Mouse (Mus musculus) right cerebral cortex, postnatal 4 days (tissue): ENCODE data around the gene Ldhal6b.

Experiments used
- DNase-seq: peaks from one replicate; pipeline ENCODE4 v3.0.0-alpha.2; 2022

Gene Ldhal6b

DNA sequence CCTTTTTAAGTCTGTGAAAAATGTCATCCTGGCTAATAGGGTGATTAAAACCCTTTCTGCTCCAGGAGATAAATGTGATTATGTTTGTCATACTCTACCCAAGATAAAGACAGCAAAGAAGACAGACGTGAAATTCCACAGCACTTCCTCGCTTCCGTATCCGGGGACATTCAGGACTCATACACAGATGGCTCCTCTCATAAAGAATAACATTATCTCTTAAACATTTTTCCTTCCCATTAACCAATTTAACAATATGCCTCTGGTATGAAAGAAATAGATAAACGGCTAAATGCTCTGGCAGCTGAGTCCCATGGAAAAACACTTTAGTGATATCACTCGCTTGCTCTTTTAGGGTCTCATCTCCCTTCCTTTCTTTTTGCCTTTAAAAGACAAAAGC is 11.5 kb downstream of the Ldhal6b start:
- DNase-seq, result no peak

DNA sequence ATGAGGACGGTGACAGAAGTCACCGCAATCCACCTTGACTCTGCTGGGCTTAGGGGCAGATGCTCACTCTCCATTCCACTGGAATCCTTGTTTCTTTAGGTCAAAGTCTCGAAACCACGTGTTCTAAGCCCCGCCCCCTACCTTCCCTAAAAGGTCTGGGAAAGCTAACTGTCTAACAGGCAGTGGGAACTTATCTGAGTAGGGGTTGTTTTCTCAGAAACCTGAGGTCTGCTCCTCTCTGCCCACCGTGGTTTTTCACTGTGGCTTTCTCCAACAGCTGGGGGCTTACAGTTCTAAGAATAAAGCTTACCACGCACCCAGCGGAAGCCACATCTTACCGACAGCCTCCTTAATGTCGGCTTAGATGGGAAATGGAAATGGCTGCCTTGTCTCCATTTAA is 12.0 kb downstream of the Ldhal6b start:
- DNase-seq, result no peak

DNA sequence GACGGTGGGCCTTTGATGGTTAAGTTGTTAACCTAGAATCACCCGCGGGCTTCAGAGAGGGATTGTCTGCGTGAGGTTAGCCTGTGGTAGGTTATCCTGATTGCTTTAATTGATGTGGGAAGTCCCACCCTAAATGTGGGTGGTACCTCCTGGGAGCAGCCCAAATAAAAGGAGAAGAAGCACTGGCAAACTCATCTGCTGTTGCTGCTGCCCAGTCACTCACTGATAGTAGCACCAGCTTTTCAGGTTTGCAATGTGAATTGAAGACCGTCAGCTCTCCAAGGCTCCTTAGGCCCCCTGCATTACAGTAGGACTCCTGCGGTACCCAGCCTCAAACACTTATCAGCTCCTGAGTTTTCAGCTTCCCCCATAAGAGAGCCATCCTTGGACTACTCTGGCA is 14.7 kb downstream of the Ldhal6b start:
- DNase-seq, result no peak

DNA sequence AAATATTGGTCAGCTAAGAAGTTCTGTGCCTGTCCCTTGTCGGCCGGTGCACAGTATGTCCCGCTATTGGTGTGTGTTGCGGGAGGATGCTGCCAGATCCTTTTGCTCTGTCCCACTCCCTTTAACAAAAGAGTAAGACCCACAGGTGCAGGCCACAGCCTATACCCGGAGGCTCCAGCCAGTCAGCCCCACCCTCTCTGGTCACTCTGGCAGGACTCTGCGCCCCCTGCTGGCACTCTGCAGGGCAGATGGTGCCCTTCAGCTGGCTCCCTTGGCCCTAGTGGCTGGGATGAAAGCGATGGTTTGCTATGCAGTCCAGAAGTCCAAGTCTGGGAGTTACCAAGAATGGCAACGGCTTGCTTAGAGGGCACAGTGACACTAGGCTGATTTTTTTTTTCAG is 15.9 kb downstream of the Ldhal6b start:
- peak; percentile 72 for DNase-seq

DNA sequence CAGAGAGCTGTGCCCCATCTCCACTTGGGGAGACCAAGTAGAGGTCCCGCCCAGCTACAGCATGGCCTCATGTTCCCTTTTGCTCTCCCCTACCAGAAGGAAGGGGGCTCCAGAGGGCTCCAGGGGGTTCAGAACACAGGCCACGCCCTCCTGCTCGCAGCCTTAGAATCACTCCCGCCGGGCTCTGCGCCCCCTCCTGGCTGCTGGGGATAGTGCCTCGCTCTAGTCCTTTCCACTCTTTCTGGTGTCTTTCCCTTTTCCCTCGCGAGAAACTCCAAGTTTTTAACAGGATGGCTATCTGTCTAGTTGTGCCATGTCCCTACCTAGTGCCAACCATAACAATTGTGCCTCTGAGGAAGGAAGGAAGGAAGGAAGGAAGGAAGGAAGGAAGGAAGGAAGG is 16.5 kb downstream of the Ldhal6b start:
- peak; percentile 79 for DNase-seq

DNA sequence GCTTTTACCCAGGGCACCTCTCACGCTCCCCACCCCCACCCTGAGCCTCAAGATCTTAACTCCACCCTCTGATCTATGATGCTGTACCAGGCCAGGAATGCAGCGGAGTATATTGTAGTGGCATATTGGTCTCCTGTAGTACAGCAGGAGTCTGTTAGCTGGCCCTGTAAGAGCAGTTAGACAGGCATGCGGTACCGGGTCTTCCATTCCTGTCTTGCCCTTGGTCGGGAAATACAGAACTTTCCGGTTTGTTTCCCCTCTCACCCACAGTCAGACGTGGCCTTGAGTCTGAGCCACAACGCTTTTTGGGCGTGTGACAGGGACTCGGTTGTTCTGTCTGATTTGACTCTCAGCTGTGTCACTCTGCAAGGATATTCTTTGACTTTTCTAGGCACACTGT is 17.3 kb downstream of the Ldhal6b start:
- DNase-seq, result no peak

DNA sequence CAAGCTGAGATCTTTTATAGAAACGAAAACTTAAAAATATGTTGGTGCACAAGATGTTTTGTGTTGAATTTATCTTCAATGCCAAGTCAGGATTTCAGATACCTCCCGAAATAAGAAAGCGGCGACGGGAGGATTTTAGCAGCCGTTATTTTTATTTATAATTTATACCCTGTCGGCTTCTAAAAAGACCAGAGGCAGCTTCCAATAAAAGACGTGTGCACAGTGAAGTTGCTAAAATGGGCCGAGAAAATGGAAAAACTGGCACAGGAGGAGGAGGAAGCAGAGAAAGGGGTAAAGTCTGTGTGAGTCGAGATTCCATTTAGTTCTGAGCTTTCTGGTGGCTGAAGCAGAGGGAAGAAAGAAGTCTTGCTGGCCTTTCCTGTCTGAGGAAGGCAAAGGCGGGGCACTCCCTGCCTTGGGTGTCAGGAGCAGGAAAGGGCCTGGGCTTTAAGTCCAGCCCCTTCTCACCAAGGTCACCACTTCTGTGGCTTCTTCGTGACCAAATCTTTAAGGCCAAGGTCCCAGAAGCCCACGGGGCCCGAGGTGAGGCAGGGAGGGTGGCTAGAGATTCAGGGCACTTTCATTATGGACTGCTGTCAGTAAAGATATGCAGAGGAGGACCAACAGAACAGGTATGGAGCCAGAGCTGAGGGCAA is 18.0 kb downstream of the Ldhal6b start:
- no peak for DNase-seq

DNA sequence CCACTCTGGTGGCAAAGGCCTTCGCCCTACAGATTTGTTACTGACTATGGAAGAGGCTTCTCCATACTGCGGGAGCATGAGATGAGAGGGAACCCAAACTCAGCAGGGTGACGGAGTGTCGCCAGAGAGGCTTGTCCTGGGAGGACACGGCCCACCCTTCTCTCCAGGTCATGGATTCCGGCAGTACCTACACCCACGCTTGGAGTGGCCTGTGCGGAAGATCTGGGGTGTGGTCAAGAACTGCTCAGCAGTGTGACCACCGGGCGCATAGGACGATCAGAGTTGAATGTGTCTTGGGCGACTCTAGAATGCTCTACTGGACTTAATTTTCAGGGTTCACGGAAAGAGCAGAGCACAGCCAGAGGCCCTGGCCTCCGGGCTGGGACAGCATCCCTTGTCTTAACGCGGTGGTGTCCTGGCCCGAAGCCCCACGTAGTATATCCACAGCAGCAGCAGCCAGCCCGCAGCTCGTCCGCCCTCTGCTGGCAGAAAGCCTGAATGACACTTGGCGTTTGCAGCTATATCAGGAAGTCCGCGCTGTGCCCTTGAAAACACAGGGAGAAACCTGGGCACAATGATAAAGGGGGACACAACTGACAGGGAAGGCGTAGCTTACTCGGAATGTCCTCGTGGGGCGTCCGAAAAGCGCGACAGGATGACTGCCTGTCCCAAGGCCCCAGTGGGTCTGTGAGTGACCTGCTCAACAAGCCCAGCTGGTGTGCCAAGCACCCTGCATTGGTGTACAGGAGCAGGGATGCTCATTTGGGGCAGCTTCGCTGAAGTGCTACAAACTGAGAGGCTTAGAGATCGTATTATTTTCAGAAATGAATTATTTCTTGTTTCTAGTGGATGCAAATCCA is 21.2 kb downstream of the Ldhal6b start:
- peak; percentile 89 for DNase-seq

DNA sequence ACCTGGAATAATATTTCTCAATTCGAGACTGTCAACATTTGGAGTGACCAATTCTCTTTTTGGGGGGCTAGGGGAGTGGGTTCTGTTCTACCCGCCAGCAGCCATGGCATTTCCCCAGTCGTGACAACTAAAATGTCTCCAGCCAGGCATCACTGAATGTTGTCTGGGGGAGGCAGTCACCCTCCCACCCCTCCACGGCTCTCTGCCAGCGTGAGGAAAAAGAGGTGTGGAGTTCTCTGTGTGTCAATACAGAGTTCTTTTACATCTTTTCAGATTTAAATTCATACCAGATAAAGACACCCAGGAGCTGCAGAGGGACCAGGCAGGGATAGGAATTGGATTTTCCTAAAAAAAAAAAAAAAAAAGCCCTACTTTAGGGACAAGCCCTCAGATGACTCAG is 22.4 kb downstream of the Ldhal6b start:
- no peak for DNase-seq

DNA sequence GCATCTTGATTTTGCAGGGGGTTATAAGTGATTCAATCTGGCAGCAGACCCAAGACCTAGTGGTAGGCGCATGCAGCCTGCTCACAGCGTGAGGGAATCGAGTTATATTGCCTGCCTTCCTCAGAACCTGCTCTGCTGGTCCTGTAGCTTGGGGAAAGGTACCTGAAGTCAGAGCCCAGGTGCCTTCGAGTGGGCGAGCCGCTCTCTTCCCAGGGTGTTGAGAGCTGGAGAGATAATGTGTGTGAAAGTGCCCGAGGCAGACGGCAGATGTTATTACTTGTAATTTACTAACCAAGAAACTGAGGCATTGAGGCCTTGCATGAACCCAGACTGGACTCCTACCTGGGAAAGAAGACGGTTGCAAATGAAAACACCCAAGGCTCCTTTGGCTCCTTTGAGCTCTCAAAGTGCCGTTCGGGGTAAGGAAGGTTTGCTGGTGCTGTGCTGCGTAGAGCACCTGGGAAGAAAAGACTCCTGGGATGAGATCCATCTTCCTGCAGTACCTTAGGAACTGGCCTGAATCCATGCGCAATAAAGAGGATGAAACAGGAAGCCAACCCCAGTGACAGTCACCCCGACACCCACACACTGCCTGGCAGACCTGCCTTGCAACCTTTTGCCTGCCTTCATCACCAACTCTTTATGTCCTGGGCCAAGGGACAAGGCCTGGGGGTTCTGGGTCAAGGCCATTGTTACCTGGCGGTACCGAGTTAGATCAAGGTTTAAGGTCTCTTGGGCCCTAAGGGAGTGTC is 22.9 kb downstream of the Ldhal6b start:
- no peak for DNase-seq

DNA sequence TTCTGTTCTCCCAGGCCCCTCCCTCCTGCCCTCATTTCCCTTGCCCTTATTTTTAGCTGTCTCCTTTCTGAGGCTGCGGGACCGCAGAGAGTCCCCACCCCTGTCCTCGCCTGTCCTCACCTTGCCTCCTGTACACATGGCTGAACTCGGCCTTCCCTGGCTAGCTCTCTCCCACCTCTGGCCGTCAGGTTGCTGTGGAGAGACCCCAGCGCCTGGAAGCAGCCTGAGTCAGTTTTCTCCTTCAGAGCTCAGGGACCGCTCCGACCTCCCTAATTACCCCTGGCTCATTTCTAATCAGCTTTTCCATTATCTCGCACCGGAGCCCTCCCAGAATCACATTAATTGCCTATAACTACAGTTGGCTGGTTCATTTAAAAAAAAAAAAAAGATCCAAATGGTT is 27.9 kb downstream of the Ldhal6b start:
- DNase-seq, result no peak

DNA sequence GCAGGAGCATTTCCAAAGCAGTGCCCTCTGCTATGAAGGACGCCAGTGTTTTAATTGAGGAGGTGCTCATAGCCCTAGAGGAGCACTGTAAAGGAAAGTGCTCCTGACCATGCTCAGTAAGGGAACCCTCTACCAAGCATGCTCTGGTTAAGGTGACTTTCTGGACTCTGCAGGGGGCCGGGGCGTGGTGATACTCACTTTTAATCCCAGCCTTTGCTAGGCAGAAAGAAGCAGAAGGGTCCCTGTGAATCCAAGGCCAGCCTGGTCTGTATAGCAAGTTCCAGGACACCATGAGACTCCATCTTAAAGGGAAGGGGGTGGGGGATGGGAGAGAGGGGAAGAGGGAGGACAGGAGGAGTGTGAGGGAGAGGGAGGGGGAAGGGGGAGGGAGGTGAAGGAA is 30.2 kb downstream of the Ldhal6b start:
- no peak for DNase-seq

DNA sequence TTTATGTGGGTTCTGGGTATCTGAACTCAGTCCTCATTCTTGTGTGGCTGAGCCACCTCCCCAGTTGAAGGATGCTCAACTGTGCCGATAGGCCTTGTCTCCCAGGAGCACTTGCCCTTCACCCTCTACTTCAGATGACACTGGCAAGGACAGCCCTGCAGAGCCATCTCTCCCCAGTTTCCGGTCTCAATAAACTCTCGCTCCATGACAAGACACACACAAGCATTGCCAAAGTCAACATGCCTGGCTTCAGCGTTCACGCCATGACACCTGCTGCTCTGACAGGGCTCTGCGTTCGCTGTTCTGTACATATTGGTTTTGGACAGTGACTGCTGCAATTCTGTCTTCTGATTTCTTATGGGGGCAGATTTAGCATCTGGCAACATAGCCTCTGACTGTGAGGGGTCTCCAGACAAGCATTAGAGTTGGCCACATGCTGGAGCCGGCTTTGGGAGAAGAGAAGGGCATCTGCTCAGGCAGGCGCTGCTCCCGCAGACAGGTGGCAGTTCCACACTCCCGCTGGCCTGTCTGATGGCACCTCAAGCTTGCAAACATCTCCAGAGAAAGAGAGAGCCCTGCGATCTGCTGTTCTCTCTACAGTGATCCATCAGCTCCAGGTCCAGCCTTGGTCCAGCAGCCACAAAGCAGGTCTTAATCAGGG is 31.6 kb downstream of the Ldhal6b start:
- DNase-seq, result no peak

DNA sequence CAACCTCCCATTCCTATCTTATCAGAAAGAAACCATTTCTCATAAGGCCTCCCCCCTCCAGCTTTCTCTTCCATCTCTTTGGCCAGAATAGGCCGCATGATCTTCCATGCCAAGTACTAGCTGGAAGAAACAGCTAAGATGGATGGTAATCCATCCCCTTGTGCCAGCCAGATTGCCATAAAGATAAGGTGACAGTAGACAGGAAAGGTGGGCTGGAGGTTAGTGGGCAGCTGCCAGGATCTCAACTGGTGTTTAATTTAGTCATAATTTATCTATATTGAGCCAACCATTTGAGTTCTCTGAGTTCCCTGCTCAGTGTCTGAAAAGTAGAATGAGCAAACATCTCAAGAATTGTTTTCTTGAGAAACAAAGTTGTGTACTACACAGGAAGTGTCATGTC is 32.9 kb downstream of the Ldhal6b start:
- no peak for DNase-seq

DNA sequence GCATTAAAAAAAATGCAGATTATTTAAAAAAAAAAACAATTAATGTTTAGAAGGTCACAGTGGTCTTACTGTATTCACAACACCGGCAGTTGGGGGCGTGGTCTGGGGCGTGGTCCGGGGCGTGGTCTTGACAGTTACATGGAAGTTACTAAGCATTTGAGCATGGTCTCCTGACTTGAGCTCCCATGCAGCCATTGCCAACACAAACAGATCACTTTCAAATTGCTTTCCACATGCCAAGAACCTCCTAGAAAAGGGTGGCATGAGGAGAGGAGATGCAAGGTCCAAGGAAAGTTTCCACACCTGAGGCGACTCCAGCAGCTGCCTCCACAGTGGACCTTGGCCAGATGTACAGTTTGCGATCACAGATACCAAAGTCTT is 40.6 kb downstream of the Ldhal6b start:
- DNase-seq, result no peak

DNA sequence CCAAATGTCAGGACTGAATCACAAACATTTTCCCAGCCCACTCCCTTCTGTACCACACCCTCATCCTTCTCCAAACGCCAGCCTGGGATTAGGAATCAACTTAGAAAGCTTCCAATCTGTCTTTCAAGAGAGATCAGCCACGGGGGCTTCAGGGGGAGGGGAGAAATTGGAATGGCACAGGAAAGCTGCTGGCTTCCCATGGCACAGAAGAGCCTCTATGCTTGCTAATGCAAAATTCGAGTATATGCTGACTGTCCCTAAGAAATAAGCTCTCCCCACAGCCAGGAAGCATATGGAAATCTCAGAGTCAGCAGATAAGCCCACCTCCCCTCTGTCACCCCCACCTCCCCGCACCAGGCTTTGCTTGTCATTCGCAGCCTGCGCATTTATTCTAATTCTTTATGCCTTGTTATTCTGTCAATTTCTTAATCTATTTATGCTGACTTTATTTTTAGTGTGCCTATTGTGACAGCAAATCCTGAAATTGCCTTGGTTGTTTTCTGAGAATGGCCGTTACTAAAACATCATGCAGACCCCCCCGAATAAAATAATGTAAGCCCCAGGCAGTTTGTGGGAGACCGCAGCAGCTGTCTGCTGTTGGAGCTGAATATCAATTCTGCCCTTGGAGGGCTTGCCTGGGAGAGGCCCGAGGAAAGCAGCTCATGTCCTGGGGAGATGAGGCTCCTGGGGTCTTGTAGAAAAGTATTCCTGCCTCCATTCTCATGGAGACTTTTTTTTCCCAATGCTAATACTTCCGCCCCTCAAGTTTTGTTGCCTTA is 41.2 kb downstream of the Ldhal6b start:
- DNase-seq, result no peak

DNA sequence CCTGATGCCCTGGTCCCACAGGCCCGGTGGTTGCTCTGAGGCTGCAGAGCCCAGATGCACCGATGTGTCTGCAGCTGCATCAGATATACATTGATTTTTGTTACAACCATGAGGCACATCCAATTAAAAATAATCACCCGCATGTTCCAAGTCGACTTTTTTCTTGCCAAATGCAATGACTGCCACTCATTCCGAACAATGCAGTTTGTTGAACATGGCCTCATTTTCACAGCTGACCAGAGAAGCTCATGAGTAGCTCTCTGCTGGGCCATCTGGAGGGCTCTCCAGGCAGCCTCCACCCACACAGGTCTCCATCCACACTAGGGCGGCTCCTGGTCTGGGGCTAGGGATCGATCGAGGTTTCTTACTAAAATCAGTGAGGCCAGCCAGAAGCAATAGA is 45.6 kb downstream of the Ldhal6b start:
- DNase-seq, result no peak

DNA sequence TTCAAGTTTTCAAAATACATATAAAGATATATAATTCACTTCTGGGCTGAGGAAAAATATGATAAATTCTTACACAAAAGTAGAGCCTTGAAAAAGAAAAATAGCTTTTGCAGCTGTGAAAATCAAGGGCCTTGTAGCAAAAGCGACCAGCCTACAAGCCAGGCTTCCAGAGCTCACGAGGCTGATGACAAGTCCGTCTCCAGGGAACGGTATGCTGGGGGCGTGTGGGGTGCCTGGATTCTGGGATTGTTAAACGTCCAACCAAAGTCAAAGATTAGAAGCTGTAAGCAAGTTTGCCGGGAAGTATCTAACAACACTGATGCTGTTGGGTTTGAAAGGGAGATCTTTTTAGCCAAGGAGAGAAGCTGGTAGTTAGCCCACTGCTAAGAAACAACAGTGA is 47.0 kb downstream of the Ldhal6b start:
- DNase-seq, result no peak

DNA sequence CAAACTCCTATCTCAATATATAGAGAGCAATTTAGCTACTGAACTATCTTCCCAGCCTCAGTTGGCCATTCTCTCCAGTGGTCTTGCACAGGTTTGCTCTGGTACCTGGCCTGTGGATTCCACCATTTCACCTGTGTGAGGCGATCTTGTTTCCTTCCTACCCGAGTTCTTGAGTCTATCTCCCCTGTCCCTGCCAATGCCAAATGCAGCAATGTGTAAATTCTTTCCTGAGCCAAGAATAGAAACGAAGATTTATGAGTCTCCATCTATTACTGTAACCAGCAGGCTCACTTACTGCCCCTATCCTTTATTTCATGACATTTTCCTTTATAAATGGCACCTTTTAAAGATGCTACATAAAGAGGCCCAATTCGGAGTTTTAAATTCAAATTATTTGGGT is 47.5 kb downstream of the Ldhal6b start:
- no peak for DNase-seq
